In the genomic region with DNA sequence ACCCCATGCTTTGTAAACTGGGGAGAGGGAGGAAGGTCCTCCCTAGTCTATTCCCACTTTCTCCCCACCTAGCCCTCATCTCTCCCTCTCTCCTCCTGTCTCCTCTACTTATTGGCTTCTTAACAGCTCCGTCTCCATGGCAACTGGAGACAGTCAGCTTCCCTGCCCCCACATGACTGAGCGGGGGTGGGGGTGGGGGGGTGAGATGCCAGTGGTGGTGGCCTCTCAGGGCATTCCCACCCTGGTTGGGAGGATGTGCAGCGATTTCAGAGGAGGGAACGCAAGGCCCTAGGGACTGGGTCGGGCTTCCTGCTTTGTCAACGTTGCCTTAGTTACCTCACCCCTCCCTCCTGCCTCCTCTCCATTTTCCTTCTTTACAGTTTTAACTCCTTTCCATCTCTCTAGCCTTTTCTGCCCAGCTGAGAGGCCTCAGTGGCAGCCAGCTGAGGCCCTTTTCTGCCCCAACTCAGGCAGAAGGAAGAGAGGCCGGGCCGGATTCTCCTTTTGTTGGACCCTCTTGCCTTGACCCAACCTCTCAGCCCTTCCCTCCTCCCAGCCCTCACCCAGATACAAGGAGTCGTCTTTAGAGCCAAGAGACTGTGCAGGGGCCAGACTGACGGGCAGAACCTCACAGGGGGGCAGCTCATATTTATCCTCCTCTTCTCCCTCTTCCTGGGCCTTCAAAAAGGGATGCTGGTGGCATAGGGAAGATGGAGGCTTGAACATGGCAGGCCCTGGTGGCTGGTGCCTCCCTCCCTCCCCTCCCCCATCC, we compare ENCODE assay signal across 9 mouse cellular contexts. TPM values are rescaled to one million over a fixed set of nuclear protein-coding genes. Genes with fewer than 3 reads are reported as not detected.
DNase-seq lines count a peak whose midpoint lies in the region; ATAC-seq lines count a peak whose summit lies in the region.
"Had no signal": no experiment of that assay in that cellular context is flagged by ENCODE, and none has a peak within 500 bp of the region (broad histone marks: within the 10 kb centered on the region; RNA-seq: fewer than 3 reads in every experiment).

No protein-coding gene starts in this region.

- H3K4me2 ChIP-seq in embryonic facial prominence, embryonic 15.5 days (replicated peaks), result peak overlapping the region; percentile 8; the same call in 1 of the 2 replicates
- peak overlapping the region; percentile 37 for H3K4me2 ChIP-seq in neural tube, embryonic 14.5 days (ENCODE audit: low read depth, low read length)

- 13% methylated on average over 10 of the region's 10 CpGs for WGBS in embryonic facial prominence, embryonic 15.5 days
- WGBS in neural tube, embryonic 14.5 days, result 3% methylated on average over 10 of the region's 10 CpGs

- H3K4me1 ChIP-seq in embryonic facial prominence, embryonic 15.5 days, result peaks cover 16% of the 10 kb centered on the region
- peaks cover 26% of the 10 kb centered on the region for H3K4me1 ChIP-seq in neural tube, embryonic 14.5 days (ENCODE audit: control insufficient read depth, insufficient read depth, low read length)

- H3K9me3 ChIP-seq in embryonic facial prominence, embryonic 15.5 days (replicated peaks), result no peaks in the 10 kb centered on the region
- H3K9me3 ChIP-seq in neural tube, embryonic 14.5 days (ENCODE audit: control insufficient read depth, low read length), result no peaks in the 10 kb centered on the region

- H3K9ac ChIP-seq in embryonic facial prominence, embryonic 15.5 days, result no peak overlapping the region
- H3K9ac ChIP-seq in neural tube, embryonic 14.5 days (replicated peaks; ENCODE audit: low read depth, low read length), result peak overlapping the region; percentile 22; the same call in 1 of the 2 replicates

- H3K27me3 ChIP-seq in embryonic facial prominence, embryonic 15.5 days, result no peaks in the 10 kb centered on the region
- H3K27me3 ChIP-seq in neural tube, embryonic 14.5 days (ENCODE audit: control insufficient read depth, insufficient read depth, low read length), result no peaks in the 10 kb centered on the region

- peak; percentile 64 for DNase-seq in layer of hippocampus, adult 11-12 months (ENCODE audit: low spot score)
- DNase-seq in layer of hippocampus, adult 8-10 months (ENCODE audit: low spot score in 2 of 2), result no peak
- peak; percentile 66 to 71 for DNase-seq in heart, postnatal 10 days
- peak; percentile 36 to 49 for DNase-seq in left cerebral cortex, postnatal 36 days (ENCODE audit: low spot score in 2 of 2)
- DNase-seq in urinary bladder, postnatal 25 days (ENCODE audit: low spot score), result no peak

- peak overlapping the region; percentile 40; the same call in 1 of the 2 replicates for H3K27ac ChIP-seq in embryonic facial prominence, embryonic 15.5 days (replicated peaks)
- H3K27ac ChIP-seq in neural tube, embryonic 14.5 days (ENCODE audit: low read depth, low read length), result peak overlapping the region; percentile 97

- no peaks in the 10 kb centered on the region for H3K36me3 ChIP-seq in embryonic facial prominence, embryonic 15.5 days
- H3K36me3 ChIP-seq in neural tube, embryonic 14.5 days (ENCODE audit: control insufficient read depth, insufficient read depth, low read length), result no peaks in the 10 kb centered on the region

- H3K4me3 ChIP-seq in embryonic facial prominence, embryonic 15.5 days (replicated peaks), result no peak overlapping the region
- no peak overlapping the region for H3K4me3 ChIP-seq in neural tube, embryonic 14.5 days (ENCODE audit: low read depth, low read length)

- intact Hi-C loops in heart, postnatal 10 days (cut with DNase I), result no loop called here
- intact Hi-C loops in left cerebral cortex, postnatal 36 days (cut with DNase I), result no loop called here

- peak; percentile 43; the same call in 1 of the 2 replicates for ATAC-seq in embryonic facial prominence, embryonic 15.5 days (ENCODE audit: insufficient number of reproducible peaks, low FRiP score, low TSS enrichment, low read depth)
- ATAC-seq in neural tube, embryonic 14.5 days (ENCODE audit: low read depth), result peak; percentile 90
- no peak for ATAC-seq in erythroblast, adult 5-6 weeks (replicated peaks; ENCODE audit: low FRiP score, poor library complexity, severe bottlenecking)

RNA-seq across cellular contexts. Expression of gene Sh2d6, which starts 1.4 kb away (rescaled TPM):
- 1 to 10 TPM in 2 of 4 experiments, under 1 TPM in 2; 0.47 to 1.8 (median 1.3) TPM for total RNA-seq in layer of hippocampus, adult 8-10 months (2022)
- 0.18 and 0.49 TPM in 2 replicates for polyA plus RNA-seq in embryonic facial prominence, embryonic 15.5 days (2015; fragmentation: Nextera tagmentation; extraction: Ambion mirVana)
- under 1 TPM in 1 of 2 experiments, not detected in 1; 0.40 TPM for total RNA-seq in heart, postnatal 10 days (2021)
- total RNA-seq in left cerebral cortex, postnatal 36 days (2021), result under 1 TPM; 0.54 to 0.72 TPM
- 0.22 and 1.2 TPM in 2 replicates for polyA plus RNA-seq in neural tube, embryonic 14.5 days (2014; fragmentation: Nextera tagmentation; extraction: Ambion mirVana)
- not detected in 2 replicates for total RNA-seq in erythroblast, adult 5-6 weeks (2015; ENCODE audit: low replicate concordance)
- not detected in 2 replicates for total RNA-seq in erythroblast, adult 5-6 weeks (2017; ENCODE audit: low replicate concordance)
- total RNA-seq: MEL had no signal

RNA-seq across cellular contexts. Expression of gene Capg, which starts 24.1 kb away (rescaled TPM):
- 10 to 100 TPM in 2 of 4 experiments, 1 to 10 TPM in 2; 4.6 to 31.2 (median 16.4) TPM for total RNA-seq in layer of hippocampus, adult 8-10 months (2022)
- 122 and 132 TPM in 2 replicates for polyA plus RNA-seq in embryonic facial prominence, embryonic 15.5 days (2015; fragmentation: Nextera tagmentation; extraction: Ambion mirVana)
- 10 to 100 TPM; 11.5 to 13.1 TPM for total RNA-seq in heart, postnatal 10 days (2021)
- 1 to 10 TPM; 2.2 to 3.1 TPM for total RNA-seq in left cerebral cortex, postnatal 36 days (2021)
- 3.4 and 9.0 TPM in 2 replicates for polyA plus RNA-seq in neural tube, embryonic 14.5 days (2014; fragmentation: Nextera tagmentation; extraction: Ambion mirVana)
- 10.2 and 21.1 TPM in 2 replicates for total RNA-seq in erythroblast, adult 5-6 weeks (2015; ENCODE audit: low replicate concordance)
- 22.2 and 29.0 TPM in 2 replicates for total RNA-seq in erythroblast, adult 5-6 weeks (2017; ENCODE audit: low replicate concordance)

Comparison
In these comparisons a context has a peak if more than half of its experiments do, and no peak if none do; other contexts are left out.
1. DNase-seq: peak in layer of hippocampus, adult 11-12 months (single experiment), heart, postnatal 10 days (2 of 2) and left cerebral cortex, postnatal 36 days (2 of 2); none in layer of hippocampus, adult 8-10 months (0 of 2) and urinary bladder, postnatal 25 days (single experiment).